Mouse (Mus musculus): ENCODE results near the gene Ccnd3.

GRCm38 (mm10) chr17:47466284-47466683, 38.6 kb upstream of the Ccnd3 start:
- TF ChIP-seq CTCF (IDR thresholded peaks at IDR 0.05) = no peak
- TF ChIP-seq EP300 (IDR thresholded peaks at IDR 0.05) = no peak
